Comparison of ENCODE assay signal across 10 mouse cellular contexts in the genomic region with DNA sequence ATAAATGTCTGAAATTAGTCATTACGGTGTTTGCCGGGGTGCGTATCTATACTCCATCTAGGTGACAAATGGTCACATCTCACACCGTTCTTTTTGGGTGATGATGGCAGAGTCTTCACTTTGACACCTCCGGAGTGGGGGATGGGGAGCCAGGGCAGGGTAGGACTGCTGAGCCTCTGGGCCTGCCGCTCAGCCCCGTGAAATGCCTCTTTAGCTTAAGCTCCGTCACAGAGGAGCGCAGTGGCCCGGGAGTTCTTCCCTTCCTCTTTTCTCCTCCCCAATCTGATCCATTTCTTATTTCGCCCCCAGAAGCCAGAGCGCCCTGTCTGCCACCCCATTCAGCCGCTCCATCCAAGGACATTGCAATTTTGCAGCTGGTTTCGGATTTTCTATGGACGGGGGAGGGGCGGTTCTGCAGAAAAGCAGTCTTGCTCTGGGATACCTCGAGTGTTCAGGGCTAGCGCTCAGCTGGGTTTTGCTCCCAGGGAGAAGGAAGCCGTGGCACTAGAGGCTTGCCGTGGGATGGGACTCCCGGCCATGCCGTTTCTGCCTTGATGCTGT. TPM values are rescaled to one million over a fixed set of nuclear protein-coding genes. Genes with fewer than 3 reads are reported as not detected.
A peak's percentile ranks its signal among the peaks of the same experiment; 100 is the strongest.
DNase-seq lines count a peak whose midpoint lies in the region; ATAC-seq and TF ChIP-seq lines count a peak whose summit lies in the region.
"Had no signal": no experiment of that assay in that cellular context is flagged by ENCODE, and none has a peak within 500 bp of the region (broad histone marks: within the 10 kb centered on the region; RNA-seq: fewer than 3 reads in every experiment).

No protein-coding gene starts in this region.

- no peak for TF ChIP-seq CTCF in kidney, adult 2 months (conservative IDR thresholded peaks at IDR 0.05; ENCODE audit: insufficient read depth, insufficient read length, low read depth, low read length)
- no peak for TF ChIP-seq CTCF in forebrain, postnatal 0 days (IDR thresholded peaks at IDR 0.05; ENCODE audit: low read depth)

- peak overlapping the region; percentile 38 for H3K4me2 ChIP-seq in embryonic facial prominence, embryonic 12.5 days (replicated peaks)
- H3K4me2 ChIP-seq in forebrain, postnatal 0 days (ENCODE audit: low read depth) = no peak overlapping the region
- H3K4me2 ChIP-seq in midbrain, embryonic 15.5 days = peak overlapping the region; percentile 25

- peak overlapping the region; percentile 25; the same call in 1 of the 2 replicates for H3K9ac ChIP-seq in embryonic facial prominence, embryonic 12.5 days
- H3K9ac ChIP-seq in forebrain, postnatal 0 days = peak overlapping the region; percentile 14; the same call in 1 of the 2 replicates
- H3K9ac ChIP-seq in midbrain, embryonic 15.5 days = 0 out of 2 replicates have a peak overlapping the region, but pooled peaks have one; percentile 14

- H3K9me3 ChIP-seq in embryonic facial prominence, embryonic 12.5 days = no peaks in the 10 kb centered on the region
- no peaks in the 10 kb centered on the region for H3K9me3 ChIP-seq in forebrain, postnatal 0 days (ENCODE audit: low read length)
- H3K9me3 ChIP-seq in midbrain, embryonic 15.5 days = no peaks in the 10 kb centered on the region

- peak; percentile 44 for DNase-seq in kidney, postnatal 10 days
- no peak for DNase-seq in kidney, adult 2 months
- DNase-seq in forebrain, postnatal 0 days = no peak
- DNase-seq in retina, postnatal 1 day = no peak
- DNase-seq: cerebellum, adult 9-11 months; spleen, adult 18-20 months had no signal

- H3K4me1 ChIP-seq in kidney, adult 2 months (ENCODE audit: control insufficient read depth, insufficient read depth, low read length) = no peaks in the 10 kb centered on the region; the same call in 1 of the 2 replicates
- peaks cover 40% of the 10 kb centered on the region for H3K4me1 ChIP-seq in embryonic facial prominence, embryonic 12.5 days
- H3K4me1 ChIP-seq in forebrain, postnatal 0 days (ENCODE audit: insufficient read depth) = peaks cover 30% of the 10 kb centered on the region
- H3K4me1 ChIP-seq in midbrain, embryonic 15.5 days = peaks cover 64% of the 10 kb centered on the region

- WGBS in kidney, adult 2 months = 40% methylated on average over 22 of the region's 22 CpGs
- 12% methylated on average over 22 of the region's 22 CpGs for WGBS in embryonic facial prominence, embryonic 12.5 days
- WGBS in forebrain, postnatal 0 days = 17% methylated on average over 22 of the region's 22 CpGs
- 12% methylated on average over 22 of the region's 22 CpGs for WGBS in midbrain, embryonic 15.5 days

- H3K27me3 ChIP-seq in kidney, adult 2 months (replicated peaks; ENCODE audit: control insufficient read depth, insufficient read depth, low read length) = no peaks in the 10 kb centered on the region
- H3K27me3 ChIP-seq in embryonic facial prominence, embryonic 12.5 days = peaks cover 12% of the 10 kb centered on the region
- no peaks in the 10 kb centered on the region for H3K27me3 ChIP-seq in forebrain, postnatal 0 days (ENCODE audit: insufficient read depth, low read length)
- no peaks in the 10 kb centered on the region for H3K27me3 ChIP-seq in midbrain, embryonic 15.5 days (replicated peaks)

- no peaks in the 10 kb centered on the region for H3K36me3 ChIP-seq in kidney, adult 2 months (ENCODE audit: control insufficient read depth, insufficient read depth, low read length)
- H3K36me3 ChIP-seq in embryonic facial prominence, embryonic 12.5 days = no peaks in the 10 kb centered on the region
- no peaks in the 10 kb centered on the region for H3K36me3 ChIP-seq in forebrain, postnatal 0 days (ENCODE audit: insufficient read depth)
- no peaks in the 10 kb centered on the region for H3K36me3 ChIP-seq in midbrain, embryonic 15.5 days (replicated peaks)

- TF ChIP-seq POLR2A in kidney, adult 2 months (IDR thresholded peaks at IDR 0.05; ENCODE audit: low read depth, low read length) = no peak

- no peak for ATAC-seq in embryonic facial prominence, embryonic 12.5 days (ENCODE audit: insufficient number of reproducible peaks, insufficient read depth, low FRiP score, low TSS enrichment)
- ATAC-seq in forebrain, postnatal 0 days = no peak
- ATAC-seq in midbrain, embryonic 15.5 days (replicated peaks) = no peak
- no peak for ATAC-seq in monocyte, adult 5-6 weeks (replicated peaks; ENCODE audit: insufficient number of reproducible peaks, low FRiP score, low TSS enrichment, poor library complexity, severe bottlenecking)

- H3K27ac ChIP-seq in kidney, adult 2 months (ENCODE audit: insufficient read depth, low read depth, low read length) = no peak overlapping the region
- H3K27ac ChIP-seq in embryonic facial prominence, embryonic 12.5 days = no peak overlapping the region
- H3K27ac ChIP-seq in forebrain, postnatal 0 days (ENCODE audit: low read depth, low read length) = no peak overlapping the region
- H3K27ac ChIP-seq in midbrain, embryonic 15.5 days = peak overlapping the region; percentile 63

- H3K4me3 ChIP-seq in kidney, adult 2 months (ENCODE audit: insufficient read depth, low read depth, low read length) = no peak overlapping the region
- 0 out of 2 replicates have a peak overlapping the region, but pooled peaks have one; percentile 4 for H3K4me3 ChIP-seq in embryonic facial prominence, embryonic 12.5 days
- H3K4me3 ChIP-seq in forebrain, postnatal 0 days (ENCODE audit: low read depth, low read length) = no peak overlapping the region
- H3K4me3 ChIP-seq in midbrain, embryonic 15.5 days = no peak overlapping the region

RNA-seq across cellular contexts. Expression of gene Gm11733, which starts 43.2 kb away (rescaled TPM):
- polyA plus RNA-seq in kidney, adult 2 months (2012; rRNA removed) = 0.05 TPM in 1 of 2 replicates, not detected in the other
- not detected in 2 replicates for polyA plus RNA-seq in embryonic facial prominence, embryonic 12.5 days (2016; fragmentation: Nextera tagmentation; extraction: Ambion mirVana)
- total RNA-seq in forebrain, postnatal 0 days (2014; rRNA removed) = 0.14 and 0.23 TPM in 2 replicates
- polyA plus RNA-seq in forebrain, postnatal 0 days (2015; fragmentation: Nextera tagmentation; extraction: Ambion mirVana) = 0.08 and 0.18 TPM in 2 replicates
- not detected in 2 replicates for polyA plus RNA-seq in midbrain, embryonic 15.5 days (2015; fragmentation: Nextera tagmentation; extraction: Ambion mirVana)
- not detected in 3 replicates for total RNA-seq in monocyte, adult 5-6 weeks (2017)
- total RNA-seq: megakaryocyte progenitor cell, adult 5-6 weeks had no signal
